Mouse (Mus musculus): Measurements from ENCODE around the gene Vmn1r200. TPM values are rescaled to one million over a fixed set of nuclear protein-coding genes. Genes with fewer than 3 reads are reported as not detected.

Gene Vmn1r200
- total and polyA plus RNA-seq, 2 experiments from 2014 or later, result not detected

GRCm38 (mm10) chr13:22402978-22403377, 12.8 kb downstream of the Vmn1r200 start:
- no peaks in the 10 kb centered on the region for H3K36me3 ChIP-seq (ENCODE audit: insufficient read depth)
- no peak overlapping the region for H3K4me2 ChIP-seq (ENCODE audit: low read depth)
- DNase-seq (no peak), ATAC-seq (peak; percentile 67)
- TF ChIP-seq CTCF (IDR thresholded peaks at IDR 0.05; ENCODE audit: low read depth), result no peak
- 75% methylated on average over 1 of the region's 1 CpGs for WGBS
- no peaks in the 10 kb centered on the region for H3K4me1 ChIP-seq (ENCODE audit: insufficient read depth)
- no peaks in the 10 kb centered on the region for H3K27me3 ChIP-seq (ENCODE audit: insufficient read depth, low read length)
- H3K9me3 ChIP-seq (ENCODE audit: low read length), result no peaks in the 10 kb centered on the region
- no peak overlapping the region for H3K4me3 ChIP-seq (ENCODE audit: low read depth, low read length)
- no peak overlapping the region for H3K27ac ChIP-seq (ENCODE audit: low read depth, low read length)
- no peak overlapping the region for H3K9ac ChIP-seq

Other genes starting within 250 kb of the Vmn1r200 start
- gene Vmn1r191, start 206.4 kb upstream of the Vmn1r200 start, total RNA-seq (2014; rRNA removed), result not detected in 2 replicates
- gene Vmn1r191, start 206.4 kb upstream of the Vmn1r200 start, polyA plus RNA-seq (2015; fragmentation: Nextera tagmentation; extraction: Ambion mirVana), result not detected in 2 replicates
- not detected in 2 replicates for gene Vmn1r192, start 199.2 kb upstream of the Vmn1r200 start, total RNA-seq (2014; rRNA removed)
- not detected in 2 replicates for gene Vmn1r192, start 199.2 kb upstream of the Vmn1r200 start, polyA plus RNA-seq (2015; fragmentation: Nextera tagmentation; extraction: Ambion mirVana)
- not detected in 2 replicates for gene Vmn1r193, start 167.2 kb upstream of the Vmn1r200 start, total RNA-seq (2014; rRNA removed)
- not detected in 2 replicates for gene Vmn1r193, start 167.2 kb upstream of the Vmn1r200 start, polyA plus RNA-seq (2015; fragmentation: Nextera tagmentation; extraction: Ambion mirVana)
- not detected in 2 replicates for gene Vmn1r194, start 146.2 kb upstream of the Vmn1r200 start, total RNA-seq (2014; rRNA removed)
- gene Vmn1r194, start 146.2 kb upstream of the Vmn1r200 start, polyA plus RNA-seq (2015; fragmentation: Nextera tagmentation; extraction: Ambion mirVana), result not detected in 2 replicates
- gene Vmn1r195, start 119.9 kb upstream of the Vmn1r200 start, total RNA-seq (2014; rRNA removed), result not detected in 2 replicates
- gene Vmn1r195, start 119.9 kb upstream of the Vmn1r200 start, polyA plus RNA-seq (2015; fragmentation: Nextera tagmentation; extraction: Ambion mirVana), result not detected in 2 replicates
- gene Vmn1r196, start 100.5 kb upstream of the Vmn1r200 start, total RNA-seq (2014; rRNA removed), result not detected in 2 replicates
- gene Vmn1r196, start 100.5 kb upstream of the Vmn1r200 start, polyA plus RNA-seq (2015; fragmentation: Nextera tagmentation; extraction: Ambion mirVana), result not detected in 2 replicates
- gene Vmn1r197, start 65.8 kb upstream of the Vmn1r200 start, total RNA-seq (2014; rRNA removed), result not detected in 2 replicates
- gene Vmn1r197, start 65.8 kb upstream of the Vmn1r200 start, polyA plus RNA-seq (2015; fragmentation: Nextera tagmentation; extraction: Ambion mirVana), result not detected in 2 replicates
- not detected in 2 replicates for gene Vmn1r198, start 40.0 kb upstream of the Vmn1r200 start, total RNA-seq (2014; rRNA removed)
- gene Vmn1r198, start 40.0 kb upstream of the Vmn1r200 start, polyA plus RNA-seq (2015; fragmentation: Nextera tagmentation; extraction: Ambion mirVana), result not detected in 2 replicates
- not detected in 2 replicates for gene Vmn1r199, start 10.6 kb upstream of the Vmn1r200 start, total RNA-seq (2014; rRNA removed)
- not detected in 2 replicates for gene Vmn1r199, start 10.6 kb upstream of the Vmn1r200 start, polyA plus RNA-seq (2015; fragmentation: Nextera tagmentation; extraction: Ambion mirVana)
- gene Vmn1r201, start 81.5 kb downstream of the Vmn1r200 start, total RNA-seq (2014; rRNA removed), result not detected in 2 replicates
- not detected in 2 replicates for gene Vmn1r201, start 81.5 kb downstream of the Vmn1r200 start, polyA plus RNA-seq (2015; fragmentation: Nextera tagmentation; extraction: Ambion mirVana)
- gene Vmn1r202, start 115.0 kb downstream of the Vmn1r200 start, total RNA-seq (2014; rRNA removed), result not detected in 2 replicates
- not detected in 2 replicates for gene Vmn1r202, start 115.0 kb downstream of the Vmn1r200 start, polyA plus RNA-seq (2015; fragmentation: Nextera tagmentation; extraction: Ambion mirVana)
- not detected in 2 replicates for gene Vmn1r203, start 127.7 kb downstream of the Vmn1r200 start, total RNA-seq (2014; rRNA removed)
- gene Vmn1r203, start 127.7 kb downstream of the Vmn1r200 start, polyA plus RNA-seq (2015; fragmentation: Nextera tagmentation; extraction: Ambion mirVana), result not detected in 2 replicates
- not detected in 2 replicates for gene Vmn1r204, start 162.8 kb downstream of the Vmn1r200 start, total RNA-seq (2014; rRNA removed)
- not detected in 2 replicates for gene Vmn1r204, start 162.8 kb downstream of the Vmn1r200 start, polyA plus RNA-seq (2015; fragmentation: Nextera tagmentation; extraction: Ambion mirVana)
- not detected in 2 replicates for gene Vmn1r205, start 202.6 kb downstream of the Vmn1r200 start, total RNA-seq (2014; rRNA removed)
- gene Vmn1r205, start 202.6 kb downstream of the Vmn1r200 start, polyA plus RNA-seq (2015; fragmentation: Nextera tagmentation; extraction: Ambion mirVana), result not detected in 2 replicates
- gene Vmn1r206, start 233.9 kb downstream of the Vmn1r200 start, total RNA-seq (2014; rRNA removed), result not detected in 2 replicates
- not detected in 2 replicates for gene Vmn1r206, start 233.9 kb downstream of the Vmn1r200 start, polyA plus RNA-seq (2015; fragmentation: Nextera tagmentation; extraction: Ambion mirVana)